Mouse (Mus musculus): ENCODE measurements at regions not wholly inside any gene's neighbourhood (a gene's known extent, or its start where the extent isn't known, plus 50 kb on each side); places are given as distances from the start of the nearest gene placed in this dataset.
A peak's percentile ranks its signal among the peaks of the same experiment; 100 is the strongest.

GRCm38 (mm10) chr9:15420677-15421076 is 63.1 kb upstream of the Cep295 start:
- DNase-seq (ENCODE audit: low spot score): no peak

- peak; percentile 67 for DNase-seq (ENCODE audit: low spot score)
Measured at GRCm38 (mm10) chr9:15421864-15422263, 64.3 kb upstream of the Cep295 start.

GRCm38 (mm10) chr9:15434279-15434678 is 59.0 kb upstream of the Smco4 start:
- DNase-seq (ENCODE audit: low spot score): peak; percentile 6

- no peak for DNase-seq (ENCODE audit: low spot score)
Measured at GRCm38 (mm10) chr9:15439319-15439980, 53.8 kb upstream of the Smco4 start.

DNA sequence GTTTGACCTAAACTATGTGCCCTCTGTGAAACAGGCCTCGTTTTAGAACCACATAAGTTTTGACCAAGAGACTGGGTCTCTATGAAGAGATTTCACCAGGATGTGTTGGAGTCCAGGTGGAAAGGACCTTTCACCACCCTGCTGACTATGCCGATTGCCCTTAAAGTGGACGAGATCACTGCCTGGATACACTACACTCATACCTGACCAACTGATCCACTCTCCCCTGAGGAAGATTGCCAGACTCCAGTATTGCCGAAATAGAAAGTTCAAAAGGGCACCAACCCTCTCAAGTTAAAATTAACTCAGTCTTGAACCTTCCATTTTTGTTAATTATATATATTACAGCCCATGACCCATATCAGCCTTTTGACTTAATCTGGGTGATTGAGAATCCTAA is 51.1 kb upstream of the Smco4 start:
- DNase-seq (ENCODE audit: low spot score): no peak
